Mouse (Mus musculus): ENCODE results near the gene Ncan.
"Not testable (repeated sequence)": the region's sequence is repeated elsewhere in the genome, so short reads cannot be mapped to it uniquely, and the experiment has no call there.

DNA sequence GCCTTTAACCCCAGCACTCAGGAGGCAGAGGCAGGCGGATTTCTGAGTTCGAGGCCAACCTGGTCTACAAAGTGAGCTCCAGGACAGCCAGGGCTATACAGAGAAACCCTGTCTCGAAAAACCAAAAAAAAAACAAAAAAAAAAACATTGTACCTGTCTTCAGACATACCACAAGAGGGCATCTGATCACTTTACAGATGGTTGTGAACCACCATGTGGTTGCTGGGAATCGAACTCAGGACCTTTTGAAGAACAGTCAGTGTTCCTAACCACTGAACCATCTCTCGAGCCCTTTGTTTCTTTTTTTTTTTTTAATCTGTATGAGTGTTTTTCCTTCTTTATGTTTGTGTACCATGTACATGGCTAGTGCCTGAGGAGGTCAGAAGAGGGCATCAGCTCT is 70.2 kb downstream of the Ncan start:
- not testable (repeated sequence) for TF ChIP-seq POLR2A (IDR thresholded peaks at IDR 0.05; ENCODE audit: low read depth, low read length); CTCF (IDR thresholded peaks at IDR 0.05; ENCODE audit: extremely low read depth, insufficient read length, insufficient replicate concordance, low read depth, low read length)

Measured in small intestine, adult 2 months (tissue).